Mouse (Mus musculus): ENCODE data around the gene 1700025C18Rik.

GRCm38 (mm10) chr2:165092393-165092792 is 1.8 kb upstream of the 1700025C18Rik start:
- TF ChIP-seq POLR2A (IDR thresholded peaks at IDR 0.05; ENCODE audit: extremely low read depth, insufficient read depth, low read length), result no peak
- no peak for TF ChIP-seq CTCF (IDR thresholded peaks at IDR 0.05; ENCODE audit: low read depth, low read length)

Data from liver, adult 2 months (tissue).